Mouse (Mus musculus): ENCODE measurements around the gene Agbl4. TPM values are rescaled to one million over a fixed set of nuclear protein-coding genes. Genes with fewer than 3 reads are reported as not detected.

Agbl4 gene
- total and polyA plus RNA-seq, 3 experiments = not detected

- dilution Hi-C loops (cut with MboI; ENCODE audit: extremely low pct_ligation_motif_present, extremely low pct_unique_long_range_greater_than_20kb, low sequenced_read_pairs) = no loop called here
- H3K9ac ChIP-seq (ENCODE audit: insufficient read depth, low read depth) = no peak overlapping the region
- H3K4me3 ChIP-seq (replicated peaks in 1 of 3; ENCODE audit: low read depth in 2 of 3, low read length in 2 of 3, poor library complexity in 1 of 3) = no peak overlapping the region
- in situ Hi-C loops (cut with MboI; ENCODE audit: low pct_ligation_motif_present, low pct_unique_long_range_greater_than_20kb, low sequenced_read_pairs) = no loop called here
- peaks cover 15 to 46% of the 10 kb centered on the region in 2 experiments for H3K4me1 ChIP-seq (ENCODE audit: control insufficient read depth in 1 of 2, insufficient read depth in 2 of 2)
- no peaks in the 10 kb centered on the region for H3K9me3 ChIP-seq (replicated peaks; ENCODE audit: low read length)
- peaks cover 12% of the 10 kb centered on the region for H3K27me3 ChIP-seq (replicated peaks)
- TF ChIP-seq SIN3A (IDR thresholded peaks at IDR 0.05; ENCODE audit: low read length) = 0 out of 2 replicates have a peak, but pooled peaks have one; percentile 27
- no peak for TF ChIP-seq UBTF (IDR thresholded peaks at IDR 0.05; ENCODE audit: low read depth, low read length)
- DNase-seq (ENCODE audit: extremely low read depth) = no peak
- H3K4me2 ChIP-seq (ENCODE audit: insufficient read depth, low read depth, poor library complexity, severe bottlenecking) = no peak overlapping the region
- H3K27ac ChIP-seq (ENCODE audit: insufficient read depth, low read depth) = no peak overlapping the region
- H3K36me3 ChIP-seq (replicated peaks in 1 of 2; ENCODE audit: control insufficient read depth in 1 of 2, insufficient read depth in 1 of 2, low read length in 1 of 2) = no peaks in the 10 kb centered on the region
- H3K79me2 ChIP-seq (replicated peaks; ENCODE audit: control insufficient read depth, extremely low read depth, insufficient read depth, poor library complexity, severe bottlenecking) = no peaks in the 10 kb centered on the region
These were observed 1003.2 kb downstream of the Agbl4 start for GRCm38 (mm10) chr4:111400676-111401075.

GRCm38 (mm10) chr4:111403243-111403642 lies 1005.8 kb downstream of the Agbl4 start:
- in situ Hi-C loops (cut with MboI; ENCODE audit: low pct_ligation_motif_present, low pct_unique_long_range_greater_than_20kb, low sequenced_read_pairs) = no loop called here

GRCm38 (mm10) chr4:111410731-111411130 lies 1013.3 kb downstream of the Agbl4 start:
- DNase-seq (ENCODE audit: extremely low read depth) = no peak
- no peak for TF ChIP-seq RCOR1 (conservative IDR thresholded peaks at IDR 0.05; ENCODE audit: low read depth, low read length)
- TF ChIP-seq KAT2A (IDR thresholded peaks at IDR 0.05; ENCODE audit: insufficient replicate concordance, low read length) = no peak
- TF ChIP-seq BHLHE40 (IDR thresholded peaks at IDR 0.05; ENCODE audit: low read depth, low read length) = no peak
- TF ChIP-seq TBP (conservative IDR thresholded peaks at IDR 0.05; ENCODE audit: low read depth, low read length) = no peak
- TF ChIP-seq RAD21 (IDR thresholded peaks at IDR 0.05; ENCODE audit: low read depth, low read length) = no peak
- TF ChIP-seq EP300 (IDR thresholded peaks at IDR 0.05; ENCODE audit: low read length) = no peak
- TF ChIP-seq MXI1 (IDR thresholded peaks at IDR 0.05; ENCODE audit: low read depth, low read length) = no peak
- TF ChIP-seq MAZ (IDR thresholded peaks at IDR 0.05; ENCODE audit: low read depth, low read length) = no peak
- TF ChIP-seq GABPA (IDR thresholded peaks at IDR 0.05; ENCODE audit: insufficient replicate concordance, low read depth, low read length) = no peak
- TF ChIP-seq HCFC1 (IDR thresholded peaks at IDR 0.05; ENCODE audit: low read depth, low read length) = no peak
- TF ChIP-seq ELF1 (IDR thresholded peaks at IDR 0.05; ENCODE audit: low read depth, low read length) = no peak
- TF ChIP-seq ETS1 (conservative IDR thresholded peaks at IDR 0.05; ENCODE audit: low read depth, low read length) = no peak
- Histone ChIP-seq H3K27ac (ENCODE audit: insufficient read depth, low read depth) (no peak overlapping the region), H3K79me2 (replicated peaks; ENCODE audit: control insufficient read depth, extremely low read depth, insufficient read depth, poor library complexity, severe bottlenecking) (peaks cover 8% of the 10 kb centered on the region), H3K36me3 (replicated peaks in 1 of 2; ENCODE audit: control insufficient read depth in 1 of 2, insufficient read depth in 1 of 2, low read length in 1 of 2) (no peaks in the 10 kb centered on the region), H3K9ac (ENCODE audit: insufficient read depth, low read depth) (no peak overlapping the region), H3K4me1 (ENCODE audit: control insufficient read depth in 1 of 2, insufficient read depth in 2 of 2) (peaks cover 0 to 8% of the 10 kb centered on the region in 2 experiments; a peak in 2 of 4 replicates), H3K4me2 (ENCODE audit: insufficient read depth, low read depth, poor library complexity, severe bottlenecking) (no peak overlapping the region), H3K4me3 (replicated peaks in 1 of 3; ENCODE audit: low read depth in 2 of 3, low read length in 2 of 3, poor library complexity in 1 of 3) (no peak overlapping the region), H3K27me3 (replicated peaks) (peaks cover 32% of the 10 kb centered on the region), H3K9me3 (replicated peaks; ENCODE audit: low read length) (no peaks in the 10 kb centered on the region)
- in situ Hi-C loops (cut with MboI; ENCODE audit: low pct_ligation_motif_present, low pct_unique_long_range_greater_than_20kb, low sequenced_read_pairs) (no loop called here), dilution Hi-C loops (cut with MboI; ENCODE audit: extremely low pct_ligation_motif_present, extremely low pct_unique_long_range_greater_than_20kb, low sequenced_read_pairs) (no loop called here)

More at GRCm38 (mm10) chr4:111403243-111403642, 1005.8 kb downstream of the Agbl4 start:
- TF ChIP-seq SMC3 (IDR thresholded peaks at IDR 0.05; ENCODE audit: low read depth, low read length) (no peak), IRF4 (IDR thresholded peaks at IDR 0.05; ENCODE audit: low read depth, low read length) (no peak), USF1 (IDR thresholded peaks at IDR 0.05; ENCODE audit: low read depth, low read length) (no peak), HCFC1 (IDR thresholded peaks at IDR 0.05; ENCODE audit: low read depth, low read length) (no peak), JUND (conservative IDR thresholded peaks at IDR 0.05; ENCODE audit: low read depth, low read length) (no peak), ETS1 (conservative IDR thresholded peaks at IDR 0.05; ENCODE audit: low read depth, low read length) (no peak), RCOR1 (conservative IDR thresholded peaks at IDR 0.05; ENCODE audit: low read depth, low read length) (no peak), KAT2A (IDR thresholded peaks at IDR 0.05; ENCODE audit: insufficient replicate concordance, low read length) (no peak), NELFE (IDR thresholded peaks at IDR 0.05; ENCODE audit: low read depth, low read length) (no peak), ZMIZ1 (IDR thresholded peaks at IDR 0.05; ENCODE audit: low read depth, low read length) (no peak), TCF12 (IDR thresholded peaks at IDR 0.05; ENCODE audit: low read depth, low read length) (no peak), USF2 (conservative IDR thresholded peaks at IDR 0.05; ENCODE audit: low read depth, low read length) (no peak), UBTF (IDR thresholded peaks at IDR 0.05; ENCODE audit: low read depth, low read length) (no peak), PAX5 (IDR thresholded peaks at IDR 0.05; ENCODE audit: low read length) (no peak), POLR2A (IDR thresholded peaks at IDR 0.05; ENCODE audit: low read depth, low read length) (no peak)
- no peak overlapping the region for H3K4me2 ChIP-seq (ENCODE audit: insufficient read depth, low read depth, poor library complexity, severe bottlenecking)
- H3K27ac ChIP-seq (ENCODE audit: insufficient read depth, low read depth) = no peak overlapping the region
- H3K4me3 ChIP-seq (replicated peaks in 1 of 3; ENCODE audit: low read depth in 2 of 3, low read length in 2 of 3, poor library complexity in 1 of 3) = no peak overlapping the region
- no peaks in the 10 kb centered on the region for H3K79me2 ChIP-seq (replicated peaks; ENCODE audit: control insufficient read depth, extremely low read depth, insufficient read depth, poor library complexity, severe bottlenecking)
- H3K9me3 ChIP-seq (replicated peaks; ENCODE audit: low read length) = no peaks in the 10 kb centered on the region
- peaks cover 7 to 39% of the 10 kb centered on the region in 2 experiments for H3K4me1 ChIP-seq (ENCODE audit: control insufficient read depth in 1 of 2, insufficient read depth in 2 of 2)
- H3K36me3 ChIP-seq (replicated peaks in 1 of 2; ENCODE audit: control insufficient read depth in 1 of 2, insufficient read depth in 1 of 2, low read length in 1 of 2) = no peaks in the 10 kb centered on the region
- dilution Hi-C loops (cut with MboI; ENCODE audit: extremely low pct_ligation_motif_present, extremely low pct_unique_long_range_greater_than_20kb, low sequenced_read_pairs) = no loop called here
- H3K9ac ChIP-seq (ENCODE audit: insufficient read depth, low read depth) = no peak overlapping the region
- no peak for DNase-seq (ENCODE audit: extremely low read depth)
- H3K27me3 ChIP-seq (replicated peaks) = peaks cover 11% of the 10 kb centered on the region
